Mouse (Mus musculus) heart, embryonic 11.5 days (tissue): ENCODE data around the gene Fbxl18. TPM values are rescaled to one million over a fixed set of nuclear protein-coding genes. Genes with fewer than 3 reads are reported as not detected.

Experiments used
- ATAC-seq: fragments of 200-750 bp; cut with Nextera tagmentation; replicated peaks from 2 replicates; pipeline ENCODE4 v1.8.0; 2017; ENCODE audit warnings: moderate library complexity; ENCODE audit not compliant: insufficient number of reproducible peaks, low FRiP score, low TSS enrichment
- H3K27ac ChIP-seq: fragments of 300-500 bp; sonication (generic); 2 replicates; pipeline ENCODE4 v1.5.1; 2014; ENCODE audit warnings: mild to moderate bottlenecking, low read depth, low read length
- H3K27me3 ChIP-seq: fragments of 300-500 bp; sonication (generic); 2 replicates; pipeline ENCODE4 v1.6.1; 2014; ENCODE audit warnings: mild to moderate bottlenecking, low read length, mixed read lengths; ENCODE audit not compliant: control insufficient read depth, insufficient read depth
- H3K36me3 ChIP-seq: fragments of 300-500 bp; sonication (generic); 2 replicates; pipeline ENCODE4 v1.6.1; 2014; ENCODE audit warnings: mild to moderate bottlenecking, low read length, moderate library complexity, mixed read lengths; ENCODE audit not compliant: control insufficient read depth, insufficient read depth
- H3K4me1 ChIP-seq: fragments of 300-500 bp; sonication (generic); 2 replicates; pipeline ENCODE4 v1.6.1; 2014; ENCODE audit warnings: low read length; ENCODE audit not compliant: control insufficient read depth, insufficient read depth
- H3K4me2 ChIP-seq: fragments of 300-500 bp; sonication (generic); 2 replicates; pipeline ENCODE4 v1.6.1; 2014; ENCODE audit warnings: mild to moderate bottlenecking, moderate library complexity
- H3K4me3 ChIP-seq: fragments of 300-500 bp; sonication (generic); 2 replicates; pipeline ENCODE4 v1.5.1; 2014; ENCODE audit warnings: low read depth, low read length
- H3K9ac ChIP-seq: fragments of 300-500 bp; sonication (generic); 2 replicates; pipeline ENCODE4 v1.6.1; 2014; ENCODE audit warnings: mild to moderate bottlenecking, low read depth, low read length, moderate library complexity
- H3K9me3 ChIP-seq: fragments of 300-500 bp; sonication (generic); replicated peaks from 2 replicates; pipeline ENCODE4 v1.6.1; 2016; ENCODE audit warnings: low read length; ENCODE audit not compliant: control insufficient read depth
- WGBS: fragments of 180-500 bp; shearing (Covaris S2); extraction: QIAGEN DNeasy Blood & Tissue Kit; methylation state at CpG from one replicate; pipeline ENCODE4 v1.1.7; 2014; ENCODE audit not compliant: insufficient replicate concordance; 5-methylcytosine and 5-hydroxymethylcytosine counted together
- polyA plus RNA-seq: library from polyadenylated mRNA; unstranded; fragments of >200 nt; fragmentation: Nextera tagmentation; extraction: Ambion mirVana; gene quantifications from 2 replicates; pipeline ENCODE4 v1.2.1, GENCODE M21; 2014

The Fbxl18 gene
- polyA plus RNA-seq, 1 experiment from 2014 or later = 8.0 TPM

DNA sequence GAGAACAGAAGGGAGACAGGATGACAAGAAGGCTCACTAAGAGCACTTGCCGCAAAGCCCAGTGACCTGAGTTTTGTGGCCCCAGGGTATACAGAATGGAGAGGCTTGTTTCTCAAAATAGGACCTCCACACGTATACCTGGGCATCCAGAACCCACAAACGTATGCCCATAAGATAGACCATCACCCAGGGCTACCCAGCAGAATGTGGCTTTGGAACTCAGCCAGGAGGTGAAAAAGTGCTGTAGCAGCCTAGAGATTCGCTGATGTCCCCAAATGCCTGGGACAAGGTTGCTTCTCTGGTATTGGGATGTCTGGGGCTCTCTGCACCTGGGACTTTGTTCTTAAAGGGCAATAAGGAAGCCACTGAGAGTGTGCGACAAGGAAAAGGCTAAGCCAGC, 27.0 kb upstream of the Fbxl18 start:
- 91% methylated on average over 5 of the region's 5 CpGs for WGBS
- Histone ChIP-seq H3K9me3 (no peaks in the 10 kb centered on the region), H3K9ac (no peak overlapping the region), H3K4me3 (no peak overlapping the region), H3K27ac (no peak overlapping the region; the same call in 1 of the 2 replicates), H3K27me3 (no peaks in the 10 kb centered on the region), H3K4me1 (peaks cover 29% of the 10 kb centered on the region), H3K4me2 (no peak overlapping the region), H3K36me3 (no peaks in the 10 kb centered on the region)
- ATAC-seq = no peak

DNA sequence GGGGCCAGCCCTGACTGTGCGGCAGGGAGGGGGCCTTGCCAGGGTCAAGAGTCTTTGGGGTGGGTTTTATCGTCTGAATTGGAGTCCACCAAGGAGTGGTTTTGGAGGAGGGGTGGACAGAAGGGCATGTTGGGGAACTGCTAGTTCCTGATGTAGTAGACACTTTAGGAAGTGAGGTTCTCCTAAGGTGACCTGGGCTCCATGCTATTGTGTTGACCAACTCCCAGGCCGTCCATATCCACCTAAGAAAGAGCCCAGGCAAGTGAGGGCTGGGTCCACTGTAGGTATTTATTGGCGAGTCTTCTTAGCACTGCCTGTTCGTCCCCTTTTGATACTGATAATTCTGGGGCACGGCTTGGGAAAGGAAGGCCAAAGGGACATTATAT, 25.8 kb upstream of the Fbxl18 start:
- peak overlapping the region; percentile 78 for H3K27ac ChIP-seq
- H3K9ac ChIP-seq = peak overlapping the region; percentile 17; the same call in 1 of the 2 replicates
- 0 out of 2 replicates have a peak, but pooled peaks have one; percentile 11 for ATAC-seq

DNA sequence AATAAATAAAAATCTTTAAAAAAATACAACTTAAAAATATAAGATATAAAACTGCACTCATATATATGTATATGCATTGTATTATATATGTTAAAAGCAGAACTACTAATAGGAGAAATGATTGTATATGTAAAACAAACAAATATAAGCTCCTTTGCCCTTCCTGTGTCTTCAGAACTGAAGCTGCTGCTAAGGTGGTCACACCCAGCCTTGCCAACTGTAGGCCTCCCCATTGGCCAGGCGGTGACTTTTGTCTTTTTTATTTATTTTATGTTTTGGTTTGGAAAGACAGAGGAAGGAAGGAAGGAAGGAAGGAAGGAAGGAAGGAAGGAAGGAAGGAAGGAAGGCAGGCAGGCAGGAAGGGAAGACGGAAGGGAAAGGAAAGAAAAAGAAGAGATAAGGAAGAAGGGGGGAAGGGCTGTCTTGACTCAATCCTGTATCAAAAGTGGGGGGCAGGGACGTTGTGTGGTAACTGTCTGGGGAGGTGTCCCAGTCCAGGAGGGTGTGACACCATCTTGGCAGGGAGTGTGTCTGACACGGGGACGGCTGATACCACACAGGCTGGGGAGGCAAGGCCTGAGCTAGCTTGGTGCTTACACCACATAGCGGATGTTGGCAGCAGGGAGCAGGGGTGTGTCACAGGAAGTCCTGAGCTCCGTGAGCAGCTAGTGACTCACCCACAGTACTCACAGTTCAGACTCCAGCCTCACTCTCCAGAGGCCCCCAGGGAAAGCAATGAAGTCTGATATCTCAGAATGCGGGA, 25.3 kb upstream of the Fbxl18 start:
- peaks cover 12% of the 10 kb centered on the region for H3K4me1 ChIP-seq
- peak; percentile 91 for ATAC-seq
- H3K4me3 ChIP-seq = no peak overlapping the region
- peak overlapping the region; percentile 27 for H3K4me2 ChIP-seq
- no peaks in the 10 kb centered on the region for H3K27me3 ChIP-seq
- no peaks in the 10 kb centered on the region for H3K9me3 ChIP-seq
- peak overlapping the region; percentile 78 for H3K27ac ChIP-seq
- H3K9ac ChIP-seq = peak overlapping the region; percentile 11; the same call in 1 of the 2 replicates
- WGBS = 19% methylated on average over 8 of the region's 8 CpGs
- no peaks in the 10 kb centered on the region for H3K36me3 ChIP-seq

More for the DNA sequence above, 25.8 kb upstream of the Fbxl18 start:
- Histone ChIP-seq H3K4me1 (peaks cover 17% of the 10 kb centered on the region), H3K4me3 (no peak overlapping the region), H3K36me3 (no peaks in the 10 kb centered on the region), H3K9me3 (no peaks in the 10 kb centered on the region), H3K4me2 (peak overlapping the region; percentile 27), H3K27me3 (no peaks in the 10 kb centered on the region)
- 47% methylated on average over 6 of the region's 6 CpGs for WGBS

DNA sequence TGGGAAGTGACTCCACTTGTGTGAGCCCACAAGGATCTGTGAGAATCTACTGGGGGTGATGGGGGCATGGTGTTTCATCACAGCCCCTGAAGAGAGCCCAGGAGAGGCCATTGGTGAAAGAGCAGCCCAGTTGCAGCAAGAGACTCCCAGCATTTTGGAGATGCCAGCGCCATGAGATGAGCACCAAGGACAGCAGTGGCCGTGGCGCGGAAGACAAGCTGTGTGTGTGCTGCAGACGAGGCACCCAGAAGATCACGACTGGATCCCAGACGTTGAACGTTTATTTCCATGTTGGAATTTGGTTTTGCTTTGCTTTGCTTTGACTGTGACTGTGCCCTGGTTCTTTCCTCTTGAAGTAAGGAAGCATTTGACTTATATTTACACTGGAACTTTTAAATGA, 22.2 kb upstream of the Fbxl18 start:
- no peak for ATAC-seq
- 88% methylated on average over 8 of the region's 8 CpGs for WGBS
- Histone ChIP-seq H3K9ac (no peak overlapping the region), H3K36me3 (no peaks in the 10 kb centered on the region), H3K27ac (no peak overlapping the region), H3K4me3 (no peak overlapping the region), H3K27me3 (no peaks in the 10 kb centered on the region), H3K4me1 (peaks cover 10% of the 10 kb centered on the region), H3K9me3 (no peaks in the 10 kb centered on the region), H3K4me2 (no peak overlapping the region)

DNA sequence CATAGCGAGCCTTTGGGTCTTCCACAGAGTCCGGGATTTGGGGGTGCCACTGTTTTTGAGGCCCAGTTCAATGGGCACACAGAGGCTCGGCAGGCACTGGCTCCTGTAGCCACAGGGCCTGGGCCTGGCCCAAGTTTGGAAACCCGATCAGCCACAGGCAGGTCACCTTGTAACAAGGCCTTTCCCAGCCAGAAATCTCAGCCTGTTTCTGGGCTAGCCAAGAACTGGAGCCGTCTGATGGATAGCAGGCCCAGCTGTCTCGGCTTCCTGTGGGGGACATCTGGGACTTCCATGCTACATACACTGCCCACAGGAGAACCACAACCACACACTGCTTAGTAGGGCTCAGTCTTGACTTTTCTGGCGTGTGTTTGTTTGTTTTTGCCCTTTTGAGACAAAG, 21.4 kb upstream of the Fbxl18 start:
- H3K27ac ChIP-seq = no peak overlapping the region
- H3K36me3 ChIP-seq = no peaks in the 10 kb centered on the region
- H3K9me3 ChIP-seq = no peaks in the 10 kb centered on the region
- H3K4me2 ChIP-seq = no peak overlapping the region
- H3K4me1 ChIP-seq = peaks cover 10% of the 10 kb centered on the region
- H3K4me3 ChIP-seq = no peak overlapping the region
- no peak for ATAC-seq
- 66% methylated on average over 7 of the region's 7 CpGs for WGBS
- H3K9ac ChIP-seq = no peak overlapping the region
- H3K27me3 ChIP-seq = no peaks in the 10 kb centered on the region

DNA sequence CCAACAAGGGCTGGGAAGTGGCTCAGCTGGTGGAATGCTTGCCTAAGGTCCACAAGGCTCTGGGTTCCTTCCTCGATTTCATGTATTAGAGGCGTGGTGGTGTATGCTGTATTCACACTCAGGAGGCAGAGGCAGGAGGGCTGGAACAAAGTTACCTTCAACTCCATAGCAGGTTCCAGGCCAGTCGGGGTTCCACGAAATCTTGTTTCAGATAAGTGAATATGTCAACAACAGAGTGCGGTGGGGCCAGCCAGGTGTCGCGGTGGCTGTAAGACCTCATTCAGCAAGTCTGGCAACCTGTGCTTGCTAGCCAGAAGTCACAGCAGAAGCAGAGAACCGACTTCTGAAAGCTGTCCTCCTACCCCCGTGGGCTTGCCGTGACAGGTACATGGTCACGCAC, 20.0 kb upstream of the Fbxl18 start:
- Histone ChIP-seq H3K9ac (no peak overlapping the region), H3K27me3 (no peaks in the 10 kb centered on the region), H3K36me3 (no peaks in the 10 kb centered on the region), H3K9me3 (no peaks in the 10 kb centered on the region), H3K4me2 (no peak overlapping the region), H3K27ac (no peak overlapping the region), H3K4me3 (no peak overlapping the region), H3K4me1 (peaks cover 1% of the 10 kb centered on the region; the same call in 1 of the 2 replicates)
- WGBS = 70% methylated on average over 11 of the region's 11 CpGs
- ATAC-seq = no peak

DNA sequence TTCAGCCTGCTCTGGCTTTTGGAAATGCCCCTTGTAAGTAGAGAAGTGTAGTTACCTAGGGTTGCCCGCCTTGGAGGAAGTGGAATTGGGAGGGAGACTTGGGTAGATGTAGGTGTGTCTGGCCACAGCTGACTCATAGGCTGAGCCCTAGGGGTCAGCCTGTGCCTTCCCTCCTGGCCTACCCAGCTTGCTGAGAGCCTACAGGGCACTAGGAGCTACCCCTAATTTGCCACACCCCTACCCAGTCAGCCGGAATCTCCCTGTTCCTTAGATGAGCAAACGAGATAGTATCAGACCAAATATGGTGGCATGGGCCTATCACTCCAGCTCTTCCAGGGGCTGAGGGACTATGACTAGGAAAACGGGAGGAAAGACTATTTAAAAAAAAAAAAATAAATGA, 17.5 kb upstream of the Fbxl18 start:
- Histone ChIP-seq H3K4me3 (no peak overlapping the region), H3K27ac (no peak overlapping the region), H3K36me3 (no peaks in the 10 kb centered on the region), H3K4me1 (peaks cover 26% of the 10 kb centered on the region), H3K9me3 (no peaks in the 10 kb centered on the region), H3K27me3 (no peaks in the 10 kb centered on the region), H3K4me2 (no peak overlapping the region), H3K9ac (no peak overlapping the region)
- ATAC-seq = no peak
- 81% methylated on average over 4 of the region's 4 CpGs for WGBS

DNA sequence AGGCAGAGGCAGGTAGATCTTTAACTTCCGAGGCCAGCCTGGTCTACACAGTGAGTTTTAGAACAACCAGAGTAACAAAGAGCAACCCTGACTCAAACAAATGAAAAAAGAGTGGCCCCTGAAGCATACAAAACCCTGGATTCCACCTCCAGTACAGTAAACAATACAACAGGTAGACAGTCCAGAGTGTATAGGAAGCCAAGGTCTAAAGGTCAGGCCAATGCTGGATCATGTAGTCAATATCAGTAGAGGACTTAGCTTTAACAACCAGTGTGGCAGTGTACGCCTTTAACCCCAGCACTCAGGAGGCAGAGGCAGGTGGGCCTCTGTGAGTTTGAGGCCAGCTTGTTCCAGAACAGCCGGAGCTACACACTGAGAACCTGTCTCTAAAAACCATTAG, 17.1 kb upstream of the Fbxl18 start:
- peaks cover 30% of the 10 kb centered on the region for H3K4me1 ChIP-seq
- H3K4me3 ChIP-seq = no peak overlapping the region
- no peaks in the 10 kb centered on the region for H3K36me3 ChIP-seq
- H3K4me2 ChIP-seq = no peak overlapping the region
- H3K9ac ChIP-seq = no peak overlapping the region
- H3K9me3 ChIP-seq = no peaks in the 10 kb centered on the region
- no peaks in the 10 kb centered on the region for H3K27me3 ChIP-seq
- H3K27ac ChIP-seq = no peak overlapping the region
- ATAC-seq = no peak
- 88% methylated on average over 3 of the region's 3 CpGs for whole genome bisulfite sequencing

DNA sequence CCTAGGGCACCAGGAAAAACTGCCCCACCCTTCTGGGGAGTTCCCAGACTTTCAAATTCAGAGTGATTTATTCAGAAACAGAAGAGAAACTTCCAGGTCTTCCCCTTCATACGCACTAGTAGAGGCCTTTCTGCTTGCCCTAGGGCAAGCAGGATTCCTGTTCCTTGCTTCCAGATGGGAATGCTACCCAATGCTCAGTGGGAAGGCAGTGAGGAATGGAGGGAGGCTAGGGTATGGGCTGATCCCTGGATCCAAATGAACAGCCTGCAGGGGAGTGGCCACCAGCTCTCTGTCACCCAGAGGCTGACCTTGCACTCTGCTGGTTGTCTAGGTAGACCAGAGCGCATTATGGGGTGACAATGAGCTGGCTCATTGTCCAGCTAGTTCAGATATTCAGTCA, 16.4 kb upstream of the Fbxl18 start:
- Histone ChIP-seq H3K4me2 (no peak overlapping the region), H3K27me3 (no peaks in the 10 kb centered on the region), H3K9me3 (no peaks in the 10 kb centered on the region), H3K4me3 (no peak overlapping the region), H3K4me1 (peaks cover 35% of the 10 kb centered on the region), H3K9ac (no peak overlapping the region), H3K27ac (no peak overlapping the region), H3K36me3 (no peaks in the 10 kb centered on the region)
- WGBS = 88% methylated on average over 2 of the region's 2 CpGs
- ATAC-seq = no peak
